Mouse (Mus musculus) neural tube, embryonic 10.5 days (tissue): ENCODE measurements around the gene Msx1.

Source experiments
- DNase-seq: peaks from one replicate; pipeline ENCODE4 v3.0.0-alpha.2; 2017; ENCODE audit warnings: low spot score; ENCODE audit errors: extremely low spot score

The Msx1 gene

DNA sequence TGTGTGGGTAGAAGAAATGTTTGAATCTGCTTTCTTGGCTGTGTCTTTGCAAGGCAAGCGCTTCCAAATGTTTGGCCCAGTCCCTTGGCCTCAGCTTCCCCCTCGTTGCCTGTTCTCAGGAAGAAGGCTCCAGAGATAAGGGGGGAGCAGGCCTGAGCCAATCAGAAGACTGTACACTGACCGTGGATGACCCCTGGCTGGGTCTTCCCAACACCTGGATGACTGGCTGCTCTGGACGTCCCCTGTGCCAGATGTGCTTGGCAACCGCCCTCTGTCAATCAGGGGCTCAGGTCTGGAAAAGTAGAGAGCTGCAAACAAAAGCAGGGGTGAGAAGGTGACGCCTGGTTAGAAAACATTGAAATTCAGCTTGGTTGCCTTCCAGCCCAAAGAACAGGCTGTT is 27.1 kb downstream of the Msx1 start:
- DNase-seq: no peak

DNA sequence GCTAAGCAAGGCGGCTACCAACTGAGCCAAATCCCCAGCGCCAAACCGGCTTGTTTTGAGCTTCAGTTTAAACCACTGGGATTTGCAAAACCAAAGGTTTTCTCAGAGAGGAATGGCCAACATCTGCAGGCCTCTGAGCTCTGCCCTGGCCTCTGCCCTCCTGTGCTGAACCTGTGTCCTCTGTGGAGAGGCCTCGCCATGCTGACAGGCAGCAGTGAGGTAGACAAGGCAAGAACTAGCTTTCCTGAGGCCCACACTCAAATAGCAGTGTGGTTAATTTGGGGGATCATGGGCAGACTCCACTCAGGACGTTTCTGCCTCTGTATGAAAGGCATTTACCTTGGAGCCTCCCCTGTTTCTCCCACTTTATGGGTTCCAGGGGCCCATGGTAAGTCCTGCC is 27.6 kb downstream of the Msx1 start:
- DNase-seq: no peak

DNA sequence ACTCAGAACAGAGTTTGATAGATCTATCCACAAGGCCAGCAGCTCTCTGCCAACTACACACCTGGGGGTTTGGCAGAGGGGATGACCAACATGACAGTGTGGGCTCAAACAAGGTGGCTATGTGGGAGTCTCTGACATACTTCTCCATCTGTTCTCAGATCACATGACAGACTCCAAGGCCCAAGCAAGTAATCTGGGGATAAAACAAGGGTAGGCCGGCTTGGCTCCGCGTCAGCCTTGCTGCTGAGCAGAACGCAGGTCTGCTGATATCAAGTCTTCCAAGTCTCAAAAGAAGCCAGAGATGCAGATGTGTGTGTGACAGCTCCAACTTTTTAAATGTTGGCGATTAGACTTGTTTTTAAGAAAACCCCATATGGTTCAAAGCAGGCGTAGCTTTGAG is 28.7 kb downstream of the Msx1 start:
- no peak for DNase-seq

DNA sequence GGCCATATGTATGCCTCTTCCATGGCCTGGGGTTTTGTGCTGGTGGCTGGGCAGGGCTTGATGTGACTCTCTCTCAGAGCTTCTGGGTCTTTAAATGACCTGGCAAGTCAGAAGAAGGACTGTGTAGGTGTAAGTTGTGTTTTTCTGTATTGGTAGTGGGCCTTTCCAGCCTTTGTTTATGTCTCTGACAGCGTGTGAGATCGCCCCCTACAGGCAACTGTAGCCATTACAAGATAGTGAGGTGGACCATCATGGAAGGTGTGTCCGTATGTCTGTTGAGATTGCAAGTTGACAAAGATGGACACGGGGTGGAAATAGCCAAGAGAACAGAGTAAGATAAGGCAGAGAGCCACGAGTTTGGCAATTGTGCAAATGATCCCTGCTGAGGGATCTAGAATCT is 32.2 kb downstream of the Msx1 start:
- DNase-seq: no peak

DNA sequence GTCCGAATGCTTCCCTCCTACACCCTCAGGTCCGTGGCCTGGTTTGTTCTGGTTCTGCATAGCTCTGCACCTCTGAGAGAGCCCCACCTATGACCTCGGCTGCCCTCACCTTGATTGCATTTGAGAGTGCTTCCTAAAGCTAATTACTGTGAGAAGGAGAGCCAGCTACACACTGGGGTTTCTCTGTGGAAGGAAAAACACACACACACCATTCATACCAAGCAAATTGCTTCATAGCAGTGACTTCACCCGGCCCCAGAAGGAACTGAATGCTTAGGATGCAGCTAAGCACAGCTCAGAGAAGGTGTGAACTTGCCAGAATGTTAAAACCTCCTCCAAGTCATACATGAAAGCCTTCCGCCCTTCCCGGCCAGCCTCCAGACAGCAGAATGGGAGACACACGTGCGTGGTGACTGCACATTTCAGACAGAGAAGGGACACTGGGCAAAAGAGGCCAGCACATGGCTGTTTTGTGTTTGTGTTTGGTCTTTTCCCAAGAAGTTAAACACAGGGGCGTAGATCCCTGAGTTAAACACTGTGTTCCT is 39.5 kb downstream of the Msx1 start:
- no peak for DNase-seq

DNA sequence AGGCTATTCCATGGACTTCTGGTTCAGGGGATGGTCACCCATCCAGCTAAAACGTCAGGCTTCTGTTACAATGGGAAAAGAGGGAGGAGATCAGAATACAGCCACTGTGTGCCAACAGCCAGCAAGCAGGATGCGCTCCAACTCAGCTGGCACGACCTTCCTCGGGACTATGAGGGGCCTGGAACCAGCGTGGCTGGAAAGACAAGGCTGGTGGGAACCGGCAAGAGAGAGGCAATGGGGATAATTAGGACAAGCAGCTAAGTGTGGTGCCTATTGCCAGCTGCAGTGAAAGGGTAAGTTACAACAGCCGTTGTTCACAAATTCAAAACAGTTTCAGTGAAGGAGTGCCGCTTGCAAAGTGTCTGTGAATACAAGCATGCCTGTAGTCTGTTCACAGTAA is 41.1 kb downstream of the Msx1 start:
- no peak for DNase-seq

DNA sequence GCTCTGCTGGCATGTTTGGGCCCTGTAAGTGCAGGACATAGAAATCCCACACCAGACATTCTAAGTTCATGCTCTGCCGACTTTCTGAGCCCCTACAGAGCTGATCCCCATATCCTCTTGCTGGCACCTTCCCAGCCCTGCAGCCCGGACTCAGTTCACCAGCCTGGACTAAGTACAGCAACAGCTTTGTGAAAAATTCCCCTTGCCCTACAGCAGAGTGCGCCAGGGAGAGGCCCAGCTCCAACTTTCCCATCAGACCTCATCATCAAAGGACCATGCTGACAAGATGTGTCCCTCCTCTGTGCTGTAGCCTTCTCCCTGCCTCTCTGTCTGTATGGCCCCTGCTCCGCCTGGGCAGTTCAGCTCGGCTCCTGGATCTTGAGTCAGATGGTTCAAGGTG is 48.7 kb downstream of the Msx1 start:
- no peak for DNase-seq

DNA sequence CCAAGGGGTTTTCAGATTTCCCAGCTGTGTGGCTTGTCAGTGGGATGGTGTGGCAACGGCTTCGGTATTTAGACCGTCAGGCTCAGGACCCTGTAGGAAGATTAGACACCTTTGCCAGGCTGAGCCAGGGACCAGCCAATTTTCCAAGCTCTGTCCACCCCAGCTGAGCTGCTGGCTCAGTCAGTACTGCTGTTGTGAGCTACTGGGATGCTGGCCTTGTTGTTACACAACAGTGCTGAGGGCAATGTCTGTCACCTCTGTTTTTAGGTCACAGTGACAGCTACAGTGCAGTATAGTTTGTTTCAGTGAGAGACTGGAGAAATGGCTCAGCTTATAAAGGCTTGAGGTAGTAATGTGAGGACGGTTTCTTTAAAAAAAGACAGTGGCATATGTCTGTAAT is 50.4 kb downstream of the Msx1 start:
- DNase-seq: no peak

DNA sequence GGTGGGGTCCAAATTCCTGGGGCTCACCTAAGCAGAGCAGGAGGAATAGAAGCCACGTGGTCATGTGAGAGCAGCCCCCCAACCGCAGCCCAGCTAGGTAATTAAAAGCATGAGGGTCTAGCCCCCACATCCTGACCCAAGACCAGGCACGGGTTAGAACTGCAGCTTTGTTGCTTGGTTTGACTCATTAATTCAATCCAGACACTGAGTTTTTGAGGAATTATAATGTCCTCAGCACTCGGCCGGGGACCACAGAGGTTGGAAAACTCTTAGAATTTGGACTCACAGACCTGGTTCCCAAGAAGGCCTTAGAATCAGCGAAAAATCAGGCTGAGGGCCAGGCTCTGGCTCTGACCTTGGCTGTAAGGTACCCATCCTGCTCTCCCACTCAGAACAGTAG is 53.5 kb downstream of the Msx1 start:
- no peak for DNase-seq
